Mouse (Mus musculus): Measurements from ENCODE around the gene Dqx1.

Dqx1 gene

GRCm38 (mm10) chr6:83057790-83058189, at the start of gene Dqx1:
Dqx1 (plus strand) TSS chr6:83057844.
- DNase-seq (ENCODE audit: low read depth, low spot score): no peak

DNA sequence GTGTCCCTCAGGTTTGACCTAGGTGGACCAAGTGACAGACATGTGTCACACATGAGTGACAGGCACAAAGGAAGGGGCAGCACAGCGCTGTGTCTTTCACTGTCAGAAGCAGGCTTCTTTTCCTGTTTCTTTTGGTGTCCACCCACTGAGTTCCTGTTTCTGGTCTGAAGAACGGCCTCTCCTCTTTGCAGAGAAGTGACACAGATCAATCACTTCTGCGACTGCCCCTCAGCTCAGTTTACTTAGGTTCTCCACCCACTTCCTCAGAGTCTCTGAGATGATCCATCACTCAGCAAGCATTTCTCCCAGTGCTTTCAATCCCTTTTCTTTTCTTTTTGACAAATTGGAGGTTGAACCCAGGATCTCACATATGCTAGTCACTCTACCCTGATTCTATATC, 49.0 kb upstream of the Dqx1 start:
- no peak for DNase-seq (ENCODE audit: low read depth, low spot score)

- DNase-seq (ENCODE audit: low read depth, low spot score): no peak
Observed at GRCm38 (mm10) chr6:83010010-83010409, 47.6 kb upstream of the Dqx1 start.

GRCm38 (mm10) chr6:83011255-83011654, 46.4 kb upstream of the Dqx1 start:
- no peak for DNase-seq (ENCODE audit: low read depth, low spot score)

DNA sequence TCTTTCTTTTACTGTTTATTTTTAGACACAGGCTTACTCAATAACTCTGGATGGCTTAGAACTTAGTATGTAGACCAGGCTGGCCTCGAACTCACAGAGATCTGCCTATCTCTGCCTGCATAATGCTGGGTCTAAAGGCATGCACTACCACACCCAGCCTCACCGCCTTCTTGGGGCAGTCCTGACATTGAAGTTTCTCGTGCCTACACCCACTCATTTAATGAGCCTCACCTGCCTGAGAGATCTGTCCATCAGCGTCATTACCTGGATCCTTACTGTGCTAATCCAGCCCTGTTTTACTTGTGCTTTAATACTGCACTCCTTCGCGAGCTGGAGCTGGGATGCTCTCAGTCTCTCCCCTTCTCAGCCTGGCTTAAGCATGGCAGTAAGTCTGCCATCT, 45.9 kb upstream of the Dqx1 start:
- no peak for DNase-seq (ENCODE audit: low read depth, low spot score)

- no peak for DNase-seq (ENCODE audit: low read depth, low spot score)
Observed at GRCm38 (mm10) chr6:83013444-83013843, 44.2 kb upstream of the Dqx1 start.

DNA sequence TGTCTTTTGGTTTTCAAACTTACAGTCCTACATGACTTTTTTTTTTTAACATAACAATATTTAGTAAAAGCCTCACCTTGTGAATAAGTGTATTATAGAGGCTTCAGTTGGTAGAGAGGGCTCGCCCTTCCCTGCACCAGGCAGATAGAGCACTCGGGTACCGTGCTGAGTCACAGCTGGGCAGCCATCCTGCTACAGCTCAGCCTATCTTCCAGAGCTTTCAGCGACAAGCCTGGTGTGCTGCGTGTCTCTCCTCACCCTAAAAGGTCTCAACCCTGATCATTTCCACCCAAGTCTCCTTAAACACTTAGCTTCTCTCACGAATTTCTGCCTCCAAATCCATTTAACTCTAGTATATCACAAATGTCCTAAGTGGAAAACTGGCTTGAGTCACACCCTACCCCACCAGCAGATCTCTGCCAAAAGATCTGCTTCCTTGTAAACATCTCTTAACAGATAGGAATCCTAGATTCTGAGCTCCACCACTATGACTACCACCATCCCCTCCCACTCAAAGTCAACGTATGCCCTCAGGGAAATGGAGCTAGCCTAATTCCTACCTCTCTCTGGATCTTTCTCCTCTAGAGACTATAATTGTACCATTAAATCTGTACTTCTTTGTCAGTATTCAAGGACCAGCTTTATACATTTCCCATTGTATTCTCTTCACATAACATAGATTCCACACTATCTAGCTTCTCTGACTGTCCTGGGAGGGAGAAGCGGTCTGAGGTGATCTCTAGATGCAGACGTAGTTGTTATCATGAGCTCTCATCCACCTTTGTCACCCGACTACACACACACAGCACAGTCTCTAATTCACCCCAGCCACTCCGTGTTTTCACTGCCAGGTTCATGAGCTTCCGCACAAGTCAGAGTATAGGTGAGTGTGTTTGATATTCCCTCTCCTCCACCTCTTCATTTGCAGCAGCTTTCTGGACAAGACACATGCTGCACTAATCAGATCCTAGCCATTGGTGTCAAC, 42.9 kb upstream of the Dqx1 start:
- no peak for DNase-seq (ENCODE audit: low read depth, low spot score)

DNA sequence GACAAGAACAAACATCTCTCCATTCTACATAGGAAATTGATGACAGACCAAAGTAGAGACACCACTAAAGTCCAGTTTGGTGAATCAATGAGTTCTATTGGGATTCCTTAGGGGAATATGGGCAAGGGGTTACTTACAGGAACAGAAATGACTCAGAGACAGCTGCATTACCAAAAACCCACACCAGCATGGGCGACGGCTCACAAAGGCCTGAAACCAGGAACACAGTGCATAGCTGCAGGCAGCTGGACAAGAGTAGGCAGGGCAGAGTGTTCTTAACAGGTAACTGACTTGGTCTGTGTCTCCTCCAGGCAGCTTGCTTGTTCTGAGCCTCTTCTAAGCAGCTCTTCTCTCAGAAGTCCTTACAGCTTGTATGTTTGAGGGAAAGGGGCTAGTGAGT, 41.9 kb upstream of the Dqx1 start:
- DNase-seq (ENCODE audit: low read depth, low spot score): no peak

DNA sequence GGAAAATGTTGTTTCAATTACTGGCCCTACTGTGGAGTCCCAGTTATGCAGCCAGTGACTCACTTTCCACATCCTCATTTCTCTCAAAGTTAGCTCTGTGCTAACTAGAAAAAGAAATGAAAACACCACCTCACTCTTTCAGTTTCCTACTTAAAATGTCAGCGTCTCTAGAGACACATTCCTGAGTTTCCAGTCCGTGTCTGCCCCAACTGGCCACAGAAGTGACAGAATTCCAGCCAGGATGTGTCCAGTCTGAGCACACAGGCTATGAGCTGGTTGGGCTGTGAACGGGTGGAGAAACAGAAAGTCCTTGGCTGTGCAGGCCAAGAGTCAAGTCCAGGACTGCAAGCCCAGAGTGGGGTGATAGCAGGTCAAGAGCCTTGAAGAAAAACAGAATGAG, 40.5 kb upstream of the Dqx1 start:
- no peak for DNase-seq (ENCODE audit: low read depth, low spot score)

- DNase-seq (ENCODE audit: low read depth, low spot score): no peak
Observed at GRCm38 (mm10) chr6:83019044-83019443, 38.6 kb upstream of the Dqx1 start.

GRCm38 (mm10) chr6:83020121-83020520, 37.5 kb upstream of the Dqx1 start:
- no peak for DNase-seq (ENCODE audit: low read depth, low spot score)

DNA sequence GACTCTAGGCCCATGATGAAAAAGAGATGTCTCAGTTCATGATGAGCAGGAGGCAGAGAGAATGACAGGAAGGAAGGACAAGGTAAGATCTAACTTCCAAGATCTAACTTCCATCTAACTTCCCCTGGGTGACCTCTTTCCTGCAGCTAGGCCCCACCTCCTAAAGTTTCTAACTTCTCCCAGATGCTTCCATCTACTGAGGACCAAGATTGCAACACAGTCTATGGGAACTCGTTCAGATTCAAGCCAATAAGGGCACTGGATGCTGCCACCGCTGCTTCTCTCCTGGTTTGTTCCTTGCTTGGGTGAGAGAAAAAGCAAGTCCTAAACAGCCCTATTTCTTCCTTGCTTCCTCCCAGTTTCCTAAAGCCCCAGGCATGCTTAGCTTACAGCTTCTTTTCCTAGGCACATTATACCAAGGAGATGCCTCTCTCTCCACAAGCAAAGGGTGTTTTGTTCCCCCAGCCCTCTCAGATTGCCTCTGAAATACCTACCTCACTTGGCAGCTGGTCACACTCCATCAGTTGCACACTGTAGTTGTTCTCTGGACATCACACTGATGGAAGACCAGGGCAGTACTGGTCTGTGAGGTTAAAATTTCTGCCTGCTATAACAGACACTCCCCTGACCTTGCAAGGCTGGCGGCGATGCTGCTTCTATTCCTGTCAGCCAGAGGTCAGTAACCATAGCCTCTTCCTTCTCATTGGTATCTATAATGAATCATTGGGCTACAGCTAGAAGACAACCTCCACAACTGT, 36.6 kb upstream of the Dqx1 start:
- no peak for DNase-seq (ENCODE audit: low read depth, low spot score)

- DNase-seq (ENCODE audit: low read depth, low spot score): no peak
Observed at GRCm38 (mm10) chr6:83023008-83023407, 34.6 kb upstream of the Dqx1 start.

DNA sequence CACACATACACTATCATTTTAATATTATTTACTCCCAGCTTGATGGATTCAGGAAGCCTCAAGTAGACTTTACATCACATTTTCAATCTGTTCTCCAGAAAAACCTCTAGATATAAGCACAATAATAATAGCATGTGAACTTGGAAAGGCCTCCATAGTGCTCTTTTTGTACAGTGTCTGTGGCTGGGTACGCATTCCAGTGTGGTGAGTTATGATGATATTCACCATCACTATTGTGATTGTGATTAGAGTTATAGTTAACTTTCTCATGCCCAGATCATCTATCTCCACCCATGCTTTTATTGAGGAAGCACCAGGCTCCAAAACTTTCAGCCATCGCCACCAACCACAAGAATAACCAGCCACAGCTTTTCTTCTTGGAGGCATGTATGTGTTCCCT, 33.9 kb upstream of the Dqx1 start:
- no peak for DNase-seq (ENCODE audit: low read depth, low spot score)

- DNase-seq (ENCODE audit: low read depth, low spot score): no peak
Observed at GRCm38 (mm10) chr6:83024421-83024820, 33.2 kb upstream of the Dqx1 start.

GRCm38 (mm10) chr6:83025221-83025620, 32.4 kb upstream of the Dqx1 start:
- DNase-seq (ENCODE audit: low read depth, low spot score): no peak

- no peak for DNase-seq (ENCODE audit: low read depth, low spot score)
Observed at GRCm38 (mm10) chr6:83027293-83027692, 30.4 kb upstream of the Dqx1 start.

DNA sequence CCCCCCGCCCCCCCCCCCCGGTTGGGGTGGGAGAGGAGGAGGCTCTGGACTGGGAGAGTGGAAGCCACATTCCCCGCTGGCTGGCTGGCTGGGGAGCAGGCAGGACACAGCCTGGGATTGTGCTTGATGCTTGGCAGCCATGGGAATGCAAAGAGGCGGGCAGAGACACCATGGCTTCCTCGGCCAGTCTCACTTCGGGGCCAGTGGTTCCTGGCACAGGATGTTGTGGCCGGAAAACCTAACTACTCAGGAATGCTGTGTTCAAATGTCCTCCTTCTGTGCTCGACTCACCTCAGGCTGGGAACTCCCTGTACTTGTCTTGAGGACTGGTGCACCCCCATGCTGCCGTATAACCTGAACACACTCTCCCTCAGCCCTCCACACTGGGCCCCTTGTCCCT, 29.9 kb upstream of the Dqx1 start:
- DNase-seq (ENCODE audit: low read depth, low spot score): no peak

GRCm38 (mm10) chr6:83029777-83030176, 27.9 kb upstream of the Dqx1 start:
- DNase-seq (ENCODE audit: low read depth, low spot score): no peak

- DNase-seq (ENCODE audit: low read depth, low spot score): no peak
Observed at GRCm38 (mm10) chr6:83031111-83031510, 26.5 kb upstream of the Dqx1 start.

DNA sequence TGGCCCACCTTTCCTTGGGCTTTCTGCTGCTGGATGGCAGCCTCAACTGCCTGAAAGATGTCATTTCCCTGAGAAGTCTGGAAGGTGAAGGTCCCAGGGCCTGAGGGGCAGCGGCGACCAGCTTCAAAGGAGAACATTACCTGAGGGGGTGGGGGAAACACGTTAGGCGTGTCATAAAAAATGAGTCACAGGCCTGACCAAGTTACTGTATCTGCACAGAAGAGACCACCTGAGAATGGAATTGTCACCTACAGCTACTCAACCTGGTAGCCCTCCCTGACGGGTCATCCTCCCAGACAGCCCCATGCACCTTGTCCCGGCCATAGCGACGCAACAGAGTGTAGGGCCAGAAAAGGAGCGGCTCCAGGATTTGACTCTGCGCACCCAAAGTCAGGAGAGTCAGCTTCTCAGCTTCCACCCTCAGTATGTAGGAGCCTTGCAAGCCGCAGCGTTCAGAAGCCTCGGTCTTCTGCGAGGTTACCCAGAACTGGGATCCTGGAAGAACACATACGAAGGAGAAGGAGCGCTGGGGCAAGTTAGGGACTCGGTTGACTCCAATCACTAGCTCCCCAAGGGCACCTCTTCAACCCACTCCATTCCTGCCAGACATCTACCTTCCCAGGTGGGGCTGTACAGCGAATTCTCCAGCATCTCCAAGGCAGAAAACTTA, 25.6 kb upstream of the Dqx1 start:
- no peak for DNase-seq (ENCODE audit: low read depth, low spot score)

DNA sequence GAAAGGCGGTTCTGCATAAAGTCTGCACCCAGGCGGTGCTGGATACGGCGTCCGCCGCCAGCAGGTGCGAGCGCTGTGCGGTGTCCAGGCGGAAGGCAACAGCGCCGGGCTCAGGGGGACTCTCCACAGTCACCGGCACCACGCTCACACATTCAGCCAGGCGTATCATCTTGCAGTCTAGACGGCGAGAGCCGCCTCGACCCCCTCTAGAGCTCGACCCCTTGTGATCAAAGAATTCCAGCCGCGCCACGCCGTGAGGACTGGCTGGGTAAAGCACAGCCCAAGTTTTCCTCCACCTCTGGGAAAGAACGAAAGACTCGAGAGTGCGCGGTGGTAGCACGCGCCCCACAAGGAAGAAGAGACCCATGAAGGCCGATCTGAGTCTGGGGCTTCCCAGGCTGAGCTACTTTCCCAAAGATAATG, 24.9 kb upstream of the Dqx1 start:
- no peak for DNase-seq (ENCODE audit: low read depth, low spot score)

All from brain, embryonic 18.5 days (tissue).